Mouse (Mus musculus) intestine, embryonic 14.5 days (tissue): ENCODE results near the gene Opa3. TPM values are rescaled to one million over a fixed set of nuclear protein-coding genes. Genes with fewer than 3 reads are reported as not detected.
"Not testable (repeated sequence)": the region's sequence is repeated elsewhere in the genome, so short reads cannot be mapped to it uniquely, and the experiment has no call there.

Experiments
- ATAC-seq: fragments of 200-750 bp; cut with Nextera tagmentation; replicated peaks from 2 replicates; pipeline ENCODE4 v1.8.0; 2017; ENCODE audit warnings: low read depth, moderate number of reproducible peaks, moderate TSS enrichment, moderate library complexity; ENCODE audit not compliant: low FRiP score, low TSS enrichment
- DNase-seq: peaks from one replicate; pipeline ENCODE4 v3.0.0-alpha.2; 2018; ENCODE audit warnings: low spot score
- H3K27ac ChIP-seq: fragments of 300-500 bp; sonication (generic); 2 replicates; pipeline ENCODE4 v1.5.1; 2014; ENCODE audit warnings: low read depth, mild to moderate bottlenecking, control low read depth
- H3K27me3 ChIP-seq: fragments of 300-500 bp; sonication (generic); replicated peaks from 2 replicates; pipeline ENCODE4 v1.6.1; 2014; ENCODE audit warnings: low read length, control low read depth; ENCODE audit not compliant: control insufficient read depth, insufficient read depth
- H3K36me3 ChIP-seq: fragments of 300-500 bp; sonication (generic); 2 replicates; pipeline ENCODE4 v1.6.1; 2014; ENCODE audit warnings: low read length, control low read depth; ENCODE audit not compliant: control insufficient read depth, insufficient read depth
- H3K4me1 ChIP-seq: fragments of 300-500 bp; sonication (generic); replicated peaks from 2 replicates; pipeline ENCODE4 v1.6.1; 2014; ENCODE audit warnings: low read length, control low read depth, mixed read lengths; ENCODE audit not compliant: control insufficient read depth, insufficient read depth
- H3K4me2 ChIP-seq: fragments of 300-500 bp; sonication (generic); 2 replicates; pipeline ENCODE4 v1.6.1; 2014; ENCODE audit warnings: low read length
- H3K4me3 ChIP-seq: fragments of 300-500 bp; sonication (generic); 2 replicates; pipeline ENCODE4 v1.5.1; 2014; ENCODE audit warnings: low read depth, low read length, control low read depth, mixed read lengths
- H3K9ac ChIP-seq: fragments of 300-500 bp; sonication (generic); 2 replicates; pipeline ENCODE4 v1.6.1; 2014; ENCODE audit warnings: mild to moderate bottlenecking, low read length
- H3K9me3 ChIP-seq: fragments of 300-500 bp; sonication (generic); 2 replicates; pipeline ENCODE4 v1.6.1; 2016; ENCODE audit warnings: low read length, control low read depth; ENCODE audit not compliant: control insufficient read depth
- WGBS: fragments of 180-500 bp; shearing (Covaris S2); extraction: QIAGEN DNeasy Blood & Tissue Kit; methylation state at CpG from one replicate; pipeline ENCODE4 v1.1.7; 2014; 5-methylcytosine and 5-hydroxymethylcytosine counted together
- polyA plus RNA-seq: library from polyadenylated mRNA; unstranded; fragments of >200 nt; fragmentation: Nextera tagmentation; extraction: Ambion mirVana; gene quantifications from 2 replicates; pipeline ENCODE4 v1.2.1, GENCODE M21; 2014

Opa3 gene
- polyA plus RNA-seq, 1 experiment from 2014 or later = 37.4 TPM

GRCm38 (mm10) chr7:19271238-19272172, 43.4 kb downstream of the Opa3 start, which contains the start of gene Vasp:
TSS of gene Vasp (minus strand) at chr7:19271817.
- Histone ChIP-seq H3K4me3 (peak within 1 kb of the TSS; percentile 88), H3K9ac (peak within 1 kb of the TSS; percentile 90), H3K36me3 (peaks cover 13% of the 10 kb centered on the region; the same call in 1 of the 2 replicates), H3K4me1 (peaks cover 23% of the 10 kb centered on the region), H3K9me3 (no peaks in the 10 kb centered on the region), H3K27me3 (no peaks in the 10 kb centered on the region), H3K27ac (peak within 1 kb of the TSS; percentile 93), H3K4me2 (peak within 1 kb of the TSS; percentile 96)
- DNase-seq (peak; percentile 89), ATAC-seq (peak; percentile 75)
- WGBS = under 1% methylated on average over 57 of the region's 62 CpGs

- Histone ChIP-seq H3K9me3 (no peaks in the 10 kb centered on the region), H3K27me3 (peaks cover under 1% of the 10 kb centered on the region; the same call in 1 of the 2 replicates), H3K4me3 (peak overlapping the region; percentile 88), H3K27ac (peak overlapping the region; percentile 93), H3K4me1 (peaks cover 15% of the 10 kb centered on the region; the same call in 1 of the 2 replicates), H3K9ac (peak overlapping the region; percentile 90), H3K36me3 (peaks cover 12% of the 10 kb centered on the region; the same call in 1 of the 2 replicates), H3K4me2 (peak overlapping the region; percentile 96)
- DNase-seq (peak; percentile 92), ATAC-seq (peak; percentile 81)
- WGBS = under 1% methylated on average over 35 of the region's 36 CpGs
Measured at GRCm38 (mm10) chr7:19272173-19272764, 44.1 kb downstream of the Opa3 start.

DNA sequence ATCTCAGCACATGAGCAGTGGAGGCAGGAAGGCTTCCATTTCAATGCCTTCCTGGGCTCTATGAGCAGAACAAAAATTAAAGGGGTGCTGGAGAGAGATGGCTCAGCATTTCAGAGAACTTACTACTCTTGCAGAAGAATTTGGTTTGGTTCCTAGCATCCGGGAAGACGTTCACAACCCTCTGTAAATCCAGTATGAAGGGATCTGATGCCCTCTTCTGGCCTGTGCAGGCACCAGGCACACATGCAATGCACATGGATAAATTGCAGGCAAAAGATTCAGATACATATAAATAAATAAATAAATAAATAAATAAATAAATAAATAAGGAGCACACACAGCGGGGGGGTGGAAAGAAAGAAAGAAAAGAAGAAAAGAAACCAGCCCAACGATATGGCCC, 48.1 kb downstream of the Opa3 start:
- H3K4me3 ChIP-seq = no peak overlapping the region
- H3K9ac ChIP-seq = no peak overlapping the region
- no peak overlapping the region for H3K4me2 ChIP-seq
- H3K36me3 ChIP-seq = no peaks in the 10 kb centered on the region
- no peaks in the 10 kb centered on the region for H3K4me1 ChIP-seq
- DNase-seq (no peak), ATAC-seq (no peak)
- no peaks in the 10 kb centered on the region for H3K9me3 ChIP-seq
- no peak overlapping the region for H3K27ac ChIP-seq
- 49% methylated on average over 4 of the region's 4 CpGs for WGBS
- H3K27me3 ChIP-seq = peaks cover 41% of the 10 kb centered on the region

DNA sequence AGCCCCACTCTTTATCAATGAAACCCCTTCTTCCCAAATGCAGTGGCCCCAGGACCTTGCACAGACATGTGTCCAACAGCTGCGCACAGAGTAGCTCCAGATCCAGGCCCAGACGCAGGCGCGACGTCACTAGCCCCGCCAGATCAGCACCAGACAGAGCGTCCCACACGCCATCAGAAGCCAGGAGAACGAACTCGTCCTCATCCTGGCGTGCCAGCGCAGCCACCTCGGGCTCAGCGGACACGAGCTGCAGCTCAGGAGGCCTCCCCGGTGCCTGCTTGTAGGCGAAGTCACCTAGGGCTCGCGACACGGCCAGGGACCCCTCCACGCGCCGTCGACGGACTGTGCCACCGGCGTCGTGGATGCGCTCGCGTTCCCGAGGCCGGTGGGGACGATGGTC, 50.9 kb downstream of the Opa3 start:
- no peak for ATAC-seq
- H3K27ac ChIP-seq = no peak overlapping the region
- H3K36me3 ChIP-seq = no peaks in the 10 kb centered on the region
- H3K4me2 ChIP-seq = peak overlapping the region; percentile 40
- H3K27me3 ChIP-seq = peaks cover 52% of the 10 kb centered on the region
- WGBS = 3% methylated on average over 34 of the region's 34 CpGs
- H3K4me1 ChIP-seq = 0 out of 2 replicates have a peak, but pooled peaks cover 5% of the 10 kb centered on the region
- H3K9me3 ChIP-seq = no peaks in the 10 kb centered on the region
- no peak overlapping the region for H3K9ac ChIP-seq
- H3K4me3 ChIP-seq = peak overlapping the region; percentile 7
- no peak for DNase-seq

DNA sequence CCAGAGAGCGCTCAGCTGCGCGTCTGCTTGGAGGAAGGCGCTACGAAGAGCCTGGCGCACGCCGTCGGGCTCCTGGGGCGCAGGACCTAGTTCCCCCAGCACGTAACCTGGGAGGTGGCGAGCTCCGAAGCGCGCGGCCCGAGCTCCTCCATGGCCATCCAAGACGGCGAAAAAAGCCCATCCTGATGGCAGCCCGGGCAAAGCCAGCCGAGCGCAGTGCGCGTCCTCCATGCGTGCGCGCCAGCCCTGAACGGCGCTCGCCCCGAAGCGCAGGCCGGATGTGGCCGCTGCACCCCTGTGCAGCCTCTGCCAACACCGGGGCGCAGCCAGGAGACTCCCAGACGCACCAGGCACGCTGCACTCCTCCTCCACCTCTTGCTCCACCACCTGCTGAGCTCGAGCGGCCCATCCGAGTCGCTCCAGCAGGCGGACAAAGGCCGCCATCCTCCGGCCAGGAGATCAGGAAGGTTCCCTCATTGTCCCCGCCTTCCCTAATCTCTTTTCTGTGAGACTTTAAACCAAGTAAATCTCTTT, 51.5 kb downstream of the Opa3 start, which contains the start of gene Ppm1n:
Gene Ppm1n, minus strand, starts transcription at position 484 of the 534 bp plus-strand sequence.
- Histone ChIP-seq H3K4me3 (peak within 1 kb of the TSS; percentile 7), H3K4me2 (peak within 1 kb of the TSS; percentile 40), H3K9ac (no peak within 1 kb of the TSS), H3K27ac (no peak within 1 kb of the TSS), H3K9me3 (no peaks in the 10 kb centered on the region), H3K4me1 (0 out of 2 replicates have a peak, but pooled peaks cover 5% of the 10 kb centered on the region), H3K27me3 (peaks cover 52% of the 10 kb centered on the region), H3K36me3 (no peaks in the 10 kb centered on the region)
- under 1% methylated on average over 46 of the region's 46 CpGs for WGBS
- ATAC-seq (no peak), DNase-seq (peak; percentile 63)

- not testable (repeated sequence) for DNase-seq, H3K27ac ChIP-seq, H3K9me3 ChIP-seq, ATAC-seq, H3K36me3 ChIP-seq, H3K9ac ChIP-seq, H3K4me1 ChIP-seq
- Histone ChIP-seq H3K4me2 (peak overlapping the region; percentile 96), H3K27me3 (peaks cover 52% of the 10 kb centered on the region), H3K4me3 (peak overlapping the region; percentile 55; the same call in 1 of the 2 replicates)
- WGBS = 34% methylated on average over 6 of the region's 6 CpGs
Measured at GRCm38 (mm10) chr7:19281680-19282304, 53.7 kb downstream of the Opa3 start.

- H3K9ac ChIP-seq = peak within 1 kb of the TSS; percentile 41
- peak within 1 kb of the TSS; percentile 96 for H3K4me2 ChIP-seq
- peaks cover 49% of the 10 kb centered on the region for H3K27me3 ChIP-seq
- 0 out of 2 replicates have a peak, but pooled peaks cover 5% of the 10 kb centered on the region for H3K4me1 ChIP-seq
- H3K9me3 ChIP-seq = no peaks in the 10 kb centered on the region
- H3K27ac ChIP-seq = no peak within 1 kb of the TSS
- peak; percentile 86 for DNase-seq
- no peaks in the 10 kb centered on the region for H3K36me3 ChIP-seq
- ATAC-seq = peak; percentile 66
- H3K4me3 ChIP-seq = peak within 1 kb of the TSS; percentile 55
- WGBS = under 1% methylated on average over 37 of the region's 37 CpGs
Measured at GRCm38 (mm10) chr7:19282385-19282784, 54.3 kb downstream of the Opa3 start, which contains the start of gene Rtn2. TSS of gene Rtn2 (plus strand) at chr7:19282624.
